Mouse (Mus musculus): ENCODE data around the gene Bex3.
"Not testable (repeated sequence)": the region's sequence is repeated elsewhere in the genome, so short reads cannot be mapped to it uniquely, and the experiment has no call there.

Bex3 gene

GRCm38 (mm10) chrX:136269743-136270392 is at the start of gene Bex3:
Bex3 (plus strand) TSS chrX:136270253.
- not testable (repeated sequence) for DNase-seq (ENCODE audit: low read depth in 1 of 2, low spot score in 2 of 2)

- DNase-seq (ENCODE audit: low read depth in 1 of 2, low spot score in 2 of 2), result no peak
These were observed 46.3 kb upstream of the Bex3 start for GRCm38 (mm10) chrX:136223714-136224113.

- no peak for DNase-seq (ENCODE audit: low read depth in 1 of 2, low spot score in 2 of 2)
These were observed 42.3 kb upstream of the Bex3 start for GRCm38 (mm10) chrX:136227768-136228167.

GRCm38 (mm10) chrX:136238118-136238517 is 31.9 kb upstream of the Bex3 start:
- DNase-seq (ENCODE audit: low read depth in 1 of 2, low spot score in 2 of 2), result no peak

- no peak for DNase-seq (ENCODE audit: low read depth in 1 of 2, low spot score in 2 of 2)
These were observed 26.9 kb upstream of the Bex3 start for GRCm38 (mm10) chrX:136243181-136243580.

GRCm38 (mm10) chrX:136244574-136245229 is 25.4 kb upstream of the Bex3 start, which contains the start of gene Tceal9:
Tceal9 (plus strand) TSS chrX:136245079.
- peak; percentile 1 to 17 for DNase-seq (ENCODE audit: low read depth in 1 of 2, low spot score in 2 of 2)

GRCm38 (mm10) chrX:136245521-136246071 is 24.5 kb upstream of the Bex3 start:
- DNase-seq (ENCODE audit: low read depth in 1 of 2, low spot score in 2 of 2), result no peak

GRCm38 (mm10) chrX:136248811-136249210 is 21.2 kb upstream of the Bex3 start:
- DNase-seq (ENCODE audit: low read depth in 1 of 2, low spot score in 2 of 2), result no peak

GRCm38 (mm10) chrX:136249671-136250070 is 20.4 kb upstream of the Bex3 start:
- no peak for DNase-seq (ENCODE audit: low read depth in 1 of 2, low spot score in 2 of 2)

- DNase-seq (ENCODE audit: low read depth in 1 of 2, low spot score in 2 of 2), result no peak
These were observed 17.9 kb upstream of the Bex3 start for GRCm38 (mm10) chrX:136252023-136252729.

GRCm38 (mm10) chrX:136267720-136268119 is 2.3 kb upstream of the Bex3 start:
- DNase-seq (ENCODE audit: low read depth in 1 of 2, low spot score in 2 of 2), result no peak

GRCm38 (mm10) chrX:136268173-136268572 is 1.9 kb upstream of the Bex3 start:
- no peak for DNase-seq (ENCODE audit: low read depth in 1 of 2, low spot score in 2 of 2)

- not testable (repeated sequence) for DNase-seq (ENCODE audit: low read depth in 1 of 2, low spot score in 2 of 2)
These were observed 499 bp downstream of the Bex3 start for GRCm38 (mm10) chrX:136270393-136271111.

- DNase-seq (ENCODE audit: low read depth in 1 of 2, low spot score in 2 of 2), result no peak
These were observed 4.5 kb downstream of the Bex3 start for GRCm38 (mm10) chrX:136274542-136274941.

- DNase-seq (ENCODE audit: low read depth in 1 of 2, low spot score in 2 of 2), result no peak
These were observed 5.3 kb downstream of the Bex3 start for GRCm38 (mm10) chrX:136275386-136275785.

- DNase-seq (ENCODE audit: low read depth in 1 of 2, low spot score in 2 of 2), result no peak
These were observed 7.5 kb downstream of the Bex3 start for GRCm38 (mm10) chrX:136277577-136277976.

GRCm38 (mm10) chrX:136278401-136278800 is 8.3 kb downstream of the Bex3 start:
- no peak for DNase-seq (ENCODE audit: low read depth in 1 of 2, low spot score in 2 of 2)

GRCm38 (mm10) chrX:136279410-136279809 is 9.4 kb downstream of the Bex3 start:
- DNase-seq (ENCODE audit: low read depth in 1 of 2, low spot score in 2 of 2), result no peak

- no peak for DNase-seq (ENCODE audit: low read depth in 1 of 2, low spot score in 2 of 2)
These were observed 20.8 kb downstream of the Bex3 start for GRCm38 (mm10) chrX:136290817-136291281.

GRCm38 (mm10) chrX:136304295-136304694 is 34.2 kb downstream of the Bex3 start:
- no peak for DNase-seq (ENCODE audit: low read depth in 1 of 2, low spot score in 2 of 2)

- DNase-seq (ENCODE audit: low read depth in 1 of 2, low spot score in 2 of 2), result no peak
These were observed 36.1 kb downstream of the Bex3 start for GRCm38 (mm10) chrX:136306196-136306595.

Data from monocyte, adult 2 months (primary cell).